Mouse (Mus musculus): ENCODE results near the gene Sh3bp5. TPM values are rescaled to one million over a fixed set of nuclear protein-coding genes. Genes with fewer than 3 reads are reported as not detected.

The Sh3bp5 gene
- polyA plus RNA-seq, 1 experiment from 2014 or later: 39.0 TPM

Other genes with a start within 250 kb of the Sh3bp5 start
- gene Tnnc1, start 227.8 kb downstream of the Sh3bp5 start, polyA plus RNA-seq (2015; fragmentation: Nextera tagmentation; extraction: Ambion mirVana): 10.2 and 10.6 TPM in 2 replicates
- gene Nisch, start 219.1 kb downstream of the Sh3bp5 start, polyA plus RNA-seq (2015; fragmentation: Nextera tagmentation; extraction: Ambion mirVana): 419 and 421 TPM in 2 replicates
- 5.3 and 5.4 TPM in 2 replicates for gene Sema3g, start 218.2 kb downstream of the Sh3bp5 start, polyA plus RNA-seq (2015; fragmentation: Nextera tagmentation; extraction: Ambion mirVana)
- 13.9 TPM in 2 replicates for gene Phf7, start 184.8 kb downstream of the Sh3bp5 start, polyA plus RNA-seq (2015; fragmentation: Nextera tagmentation; extraction: Ambion mirVana)
- 105 and 106 TPM in 2 replicates for gene Bap1, start 184.6 kb downstream of the Sh3bp5 start, polyA plus RNA-seq (2015; fragmentation: Nextera tagmentation; extraction: Ambion mirVana)
- gene Dnah1, start 112.2 kb downstream of the Sh3bp5 start, polyA plus RNA-seq (2015; fragmentation: Nextera tagmentation; extraction: Ambion mirVana): 7.4 and 7.7 TPM in 2 replicates
- gene Capn7, start 99.4 kb downstream of the Sh3bp5 start, polyA plus RNA-seq (2015; fragmentation: Nextera tagmentation; extraction: Ambion mirVana): 45.0 and 48.8 TPM in 2 replicates
- 24.9 and 28.0 TPM in 2 replicates for gene Eaf1, start 58.3 kb upstream of the Sh3bp5 start, polyA plus RNA-seq (2015; fragmentation: Nextera tagmentation; extraction: Ambion mirVana)
- 54.5 and 60.7 TPM in 2 replicates for gene Mettl6, start 59.0 kb upstream of the Sh3bp5 start, polyA plus RNA-seq (2015; fragmentation: Nextera tagmentation; extraction: Ambion mirVana)
- 2.8 and 3.2 TPM in 2 replicates for gene Colq, start 155.3 kb upstream of the Sh3bp5 start, polyA plus RNA-seq (2015; fragmentation: Nextera tagmentation; extraction: Ambion mirVana)
- 7.3 and 8.0 TPM in 2 replicates for gene Gm49387, start 204.8 kb upstream of the Sh3bp5 start, polyA plus RNA-seq (2015; fragmentation: Nextera tagmentation; extraction: Ambion mirVana)
- gene Btd, start 204.9 kb upstream of the Sh3bp5 start, polyA plus RNA-seq (2015; fragmentation: Nextera tagmentation; extraction: Ambion mirVana): 46.6 and 50.3 TPM in 2 replicates
- gene Hacl1, start 205.2 kb upstream of the Sh3bp5 start, polyA plus RNA-seq (2015; fragmentation: Nextera tagmentation; extraction: Ambion mirVana): 27.0 and 39.3 TPM in 2 replicates